ENCODE assay signal across 9 mouse cellular contexts in genomic region chr4:156033476-156034119, GRCm38 (mm10). TPM values are rescaled to one million over a fixed set of nuclear protein-coding genes. Genes with fewer than 3 reads are reported as not detected.
DNase-seq lines count a peak whose midpoint lies in the region; ATAC-seq and TF ChIP-seq lines count a peak whose summit lies in the region.
"Had no signal": no experiment of that assay in that cellular context is flagged by ENCODE, and none has a peak within 500 bp of the region (broad histone marks: within the 10 kb centered on the region; RNA-seq: fewer than 3 reads in every experiment).

No protein-coding gene starts in this region.

- ATAC-seq in forebrain, embryonic 14.5 days: no peak
- no peak for ATAC-seq in forebrain, embryonic 13.5 days
- ATAC-seq in erythroblast, adult 5-6 weeks (replicated peaks; ENCODE audit: low FRiP score, poor library complexity, severe bottlenecking): peak; percentile 82
- ATAC-seq in liver, embryonic 14.5 days (ENCODE audit: insufficient read depth): 0 out of 2 replicates have a peak, but pooled peaks have one; percentile 29

- H3K9me3 ChIP-seq in forebrain, embryonic 14.5 days (replicated peaks; ENCODE audit: control insufficient read depth, low read length): no peaks in the 10 kb centered on the region
- no peaks in the 10 kb centered on the region for H3K9me3 ChIP-seq in forebrain, embryonic 13.5 days (replicated peaks)
- H3K9me3 ChIP-seq in liver, embryonic 14.5 days (ENCODE audit: control insufficient read depth, low read length): no peaks in the 10 kb centered on the region
- H3K9me3 ChIP-seq: lung, embryonic 15.5 days had no signal

- TF ChIP-seq POLR2A in bone marrow, adult 2 months (IDR thresholded peaks at IDR 0.05; ENCODE audit: borderline replicate concordance, control insufficient read depth, low read depth, low read length): no peak

- no peak overlapping the region for H3K4me2 ChIP-seq in forebrain, embryonic 14.5 days (ENCODE audit: low read length)
- H3K4me2 ChIP-seq in forebrain, embryonic 13.5 days: no peak overlapping the region
- no peak overlapping the region for H3K4me2 ChIP-seq in liver, embryonic 14.5 days (ENCODE audit: low read depth)
- H3K4me2 ChIP-seq: lung, embryonic 15.5 days had no signal

- TF ChIP-seq EP300 in liver, embryonic 14.5 days (IDR thresholded peaks at IDR 0.05; ENCODE audit: low read depth): no peak

- no peak overlapping the region for H3K27ac ChIP-seq in forebrain, embryonic 14.5 days (ENCODE audit: low read depth, low read length)
- H3K27ac ChIP-seq in forebrain, embryonic 13.5 days: no peak overlapping the region
- H3K27ac ChIP-seq in bone marrow, adult 2 months (ENCODE audit: control insufficient read depth, insufficient read depth, low read depth, low read length, poor library complexity): peak overlapping the region; percentile 48; the same call in 1 of the 2 replicates
- no peak overlapping the region for H3K27ac ChIP-seq in liver, embryonic 14.5 days
- H3K27ac ChIP-seq: lung, embryonic 15.5 days had no signal

- TF ChIP-seq CTCF in bone marrow, adult 2 months (IDR thresholded peaks at IDR 0.05; ENCODE audit: control insufficient read depth, insufficient read depth, low read length): peak; percentile 83
- TF ChIP-seq CTCF in liver, embryonic 14.5 days (IDR thresholded peaks at IDR 0.05; ENCODE audit: low read depth): peak; percentile 89

- peak; percentile 51 for DNase-seq in forebrain, embryonic 14.5 days (ENCODE audit: low spot score)
- DNase-seq in A20 (ENCODE audit: low read depth, low spot score): peak; percentile 72
- peak in 1 of 3 experiments; percentile 20 for DNase-seq in liver, embryonic 14.5 days (ENCODE audit: low read depth in 3 of 3, low spot score in 3 of 3)
- DNase-seq in spleen, adult 18-20 months: peak; percentile 39 to 50
- DNase-seq in right cerebral cortex, postnatal 36 days (ENCODE audit: low spot score in 2 of 2): no peak

- peaks cover 22% of the 10 kb centered on the region for H3K27me3 ChIP-seq in forebrain, embryonic 14.5 days (replicated peaks; ENCODE audit: control insufficient read depth, insufficient read depth, low read length)
- H3K27me3 ChIP-seq in forebrain, embryonic 13.5 days: peaks cover 26% of the 10 kb centered on the region
- H3K27me3 ChIP-seq in liver, embryonic 14.5 days (ENCODE audit: control insufficient read depth, insufficient read depth, low read length): peaks cover 19% of the 10 kb centered on the region

- H3K36me3 ChIP-seq in forebrain, embryonic 14.5 days (ENCODE audit: control insufficient read depth, insufficient read depth, low read length): no peaks in the 10 kb centered on the region
- H3K36me3 ChIP-seq in forebrain, embryonic 13.5 days (ENCODE audit: poor library complexity, severe bottlenecking): no peaks in the 10 kb centered on the region
- no peaks in the 10 kb centered on the region for H3K36me3 ChIP-seq in liver, embryonic 14.5 days (replicated peaks; ENCODE audit: control insufficient read depth, insufficient read depth, low read depth)

- H3K9ac ChIP-seq in forebrain, embryonic 14.5 days (ENCODE audit: low read length): no peak overlapping the region
- H3K9ac ChIP-seq in forebrain, embryonic 13.5 days: no peak overlapping the region
- no peak overlapping the region for H3K9ac ChIP-seq in liver, embryonic 14.5 days (replicated peaks)
- H3K9ac ChIP-seq: lung, embryonic 15.5 days had no signal

- 53% methylated on average over 6 of the region's 6 CpGs for WGBS in forebrain, embryonic 14.5 days
- 57% methylated on average over 6 of the region's 6 CpGs for WGBS in forebrain, embryonic 13.5 days
- 23% methylated on average over 6 of the region's 6 CpGs for WGBS in bone marrow, adult 2 months
- WGBS in liver, embryonic 14.5 days (ENCODE audit: insufficient replicate concordance): 22% methylated on average over 6 of the region's 6 CpGs

- peaks cover 8% of the 10 kb centered on the region for H3K4me1 ChIP-seq in forebrain, embryonic 14.5 days (ENCODE audit: control insufficient read depth, insufficient read depth, low read length)
- peaks cover 29% of the 10 kb centered on the region for H3K4me1 ChIP-seq in forebrain, embryonic 13.5 days
- peaks cover 9% of the 10 kb centered on the region for H3K4me1 ChIP-seq in bone marrow, adult 2 months (ENCODE audit: control insufficient read depth, insufficient read depth, low read length)
- H3K4me1 ChIP-seq in liver, embryonic 14.5 days (replicated peaks; ENCODE audit: control insufficient read depth in 2 of 2, insufficient read depth in 2 of 2, low read length in 1 of 2): peaks cover 0 to 14% of the 10 kb centered on the region in 2 experiments; a peak in 2 of 4 replicates

- H3K4me3 ChIP-seq in forebrain, embryonic 14.5 days (ENCODE audit: low read depth, low read length): no peak overlapping the region
- no peak overlapping the region for H3K4me3 ChIP-seq in forebrain, embryonic 13.5 days
- H3K4me3 ChIP-seq in bone marrow, adult 2 months (replicated peaks; ENCODE audit: control insufficient read depth, low read depth, low read length): no peak overlapping the region
- H3K4me3 ChIP-seq in liver, embryonic 14.5 days (ENCODE audit: insufficient read depth in 1 of 2, low read depth in 2 of 2, low read length in 2 of 2): no peak overlapping the region
- H3K4me3 ChIP-seq: lung, embryonic 15.5 days had no signal

RNA-seq across cellular contexts. Expression of gene Tnfrsf18, which starts 7.6 kb away (rescaled TPM):
- 0.40 and 0.53 TPM in 2 replicates for polyA plus RNA-seq in forebrain, embryonic 14.5 days (2014; fragmentation: Nextera tagmentation; extraction: Ambion mirVana)
- 0.83 and 0.98 TPM in 2 replicates for polyA plus RNA-seq in forebrain, embryonic 13.5 days (2015; fragmentation: Nextera tagmentation; extraction: Ambion mirVana)
- polyA plus RNA-seq in bone marrow, adult 2 months (2011; ENCODE audit: insufficient read depth, insufficient read length, low replicate concordance, missing spikeins): 7.9 and 8.0 TPM in 2 replicates
- total RNA-seq in erythroblast, adult 5-6 weeks (2015; ENCODE audit: low replicate concordance): 16.5 TPM in 1 of 2 replicates, not detected in the other
- 2.3 and 2.9 TPM in 2 replicates for total RNA-seq in erythroblast, adult 5-6 weeks (2017; ENCODE audit: low replicate concordance)
- 0.39 and 0.92 TPM in 2 replicates for polyA plus RNA-seq in liver, embryonic 14.5 days (2012; rRNA removed)
- 0.39 and 0.53 TPM in 2 replicates for polyA plus RNA-seq in liver, embryonic 14.5 days (2014; fragmentation: Nextera tagmentation; extraction: Ambion mirVana)

RNA-seq across cellular contexts. Expression of gene Tnfrsf4, which starts 20.0 kb away (rescaled TPM):
- polyA plus RNA-seq in forebrain, embryonic 14.5 days (2014; fragmentation: Nextera tagmentation; extraction: Ambion mirVana): 0.43 and 0.60 TPM in 2 replicates
- 0.63 and 1.1 TPM in 2 replicates for polyA plus RNA-seq in forebrain, embryonic 13.5 days (2015; fragmentation: Nextera tagmentation; extraction: Ambion mirVana)
- polyA plus RNA-seq in bone marrow, adult 2 months (2011; ENCODE audit: insufficient read depth, insufficient read length, low replicate concordance, missing spikeins): 6.4 and 12.4 TPM in 2 replicates
- 5.2 TPM in 1 of 2 replicates, not detected in the other for total RNA-seq in erythroblast, adult 5-6 weeks (2015; ENCODE audit: low replicate concordance)
- 5.5 TPM in 1 of 2 replicates, not detected in the other for total RNA-seq in erythroblast, adult 5-6 weeks (2017; ENCODE audit: low replicate concordance)
- 1.0 and 1.8 TPM in 2 replicates for polyA plus RNA-seq in liver, embryonic 14.5 days (2012; rRNA removed)
- polyA plus RNA-seq in liver, embryonic 14.5 days (2014; fragmentation: Nextera tagmentation; extraction: Ambion mirVana): 0.13 TPM in 2 replicates

RNA-seq across cellular contexts. Expression of gene Ttll10, which starts 25.6 kb away (rescaled TPM):
- polyA plus RNA-seq in forebrain, embryonic 14.5 days (2014; fragmentation: Nextera tagmentation; extraction: Ambion mirVana): not detected in 2 replicates
- polyA plus RNA-seq in forebrain, embryonic 13.5 days (2015; fragmentation: Nextera tagmentation; extraction: Ambion mirVana): not detected in 2 replicates
- polyA plus RNA-seq in bone marrow, adult 2 months (2011; ENCODE audit: insufficient read depth, insufficient read length, low replicate concordance, missing spikeins): not detected in 2 replicates
- not detected in 2 replicates for total RNA-seq in erythroblast, adult 5-6 weeks (2015; ENCODE audit: low replicate concordance)
- not detected in 2 replicates for total RNA-seq in erythroblast, adult 5-6 weeks (2017; ENCODE audit: low replicate concordance)
- 0.42 and 0.71 TPM in 2 replicates for polyA plus RNA-seq in liver, embryonic 14.5 days (2012; rRNA removed)
- 0.28 and 0.38 TPM in 2 replicates for polyA plus RNA-seq in liver, embryonic 14.5 days (2014; fragmentation: Nextera tagmentation; extraction: Ambion mirVana)

RNA-seq across cellular contexts. Expression of gene Sdf4, which starts 40.9 kb away (rescaled TPM):
- 124 and 127 TPM in 2 replicates for polyA plus RNA-seq in forebrain, embryonic 14.5 days (2014; fragmentation: Nextera tagmentation; extraction: Ambion mirVana)
- polyA plus RNA-seq in forebrain, embryonic 13.5 days (2015; fragmentation: Nextera tagmentation; extraction: Ambion mirVana): 113 and 118 TPM in 2 replicates
- polyA plus RNA-seq in bone marrow, adult 2 months (2011; ENCODE audit: insufficient read depth, insufficient read length, low replicate concordance, missing spikeins): 60.1 and 111 TPM in 2 replicates
- total RNA-seq in erythroblast, adult 5-6 weeks (2015; ENCODE audit: low replicate concordance): 11.1 and 16.7 TPM in 2 replicates
- 101 and 127 TPM in 2 replicates for total RNA-seq in erythroblast, adult 5-6 weeks (2017; ENCODE audit: low replicate concordance)
- polyA plus RNA-seq in liver, embryonic 14.5 days (2012; rRNA removed): 20.1 and 26.8 TPM in 2 replicates
- 72.1 and 79.4 TPM in 2 replicates for polyA plus RNA-seq in liver, embryonic 14.5 days (2014; fragmentation: Nextera tagmentation; extraction: Ambion mirVana)

RNA-seq across cellular contexts. Expression of gene B3galt6, which starts 41.1 kb away (rescaled TPM):
- polyA plus RNA-seq in forebrain, embryonic 14.5 days (2014; fragmentation: Nextera tagmentation; extraction: Ambion mirVana): 27.6 and 29.6 TPM in 2 replicates
- polyA plus RNA-seq in forebrain, embryonic 13.5 days (2015; fragmentation: Nextera tagmentation; extraction: Ambion mirVana): 21.0 and 21.8 TPM in 2 replicates
- 1.8 and 2.0 TPM in 2 replicates for polyA plus RNA-seq in bone marrow, adult 2 months (2011; ENCODE audit: insufficient read depth, insufficient read length, low replicate concordance, missing spikeins)
- total RNA-seq in erythroblast, adult 5-6 weeks (2015; ENCODE audit: low replicate concordance): 1.0 and 4.4 TPM in 2 replicates
- 1.2 and 1.4 TPM in 2 replicates for total RNA-seq in erythroblast, adult 5-6 weeks (2017; ENCODE audit: low replicate concordance)
- 2.8 and 2.9 TPM in 2 replicates for polyA plus RNA-seq in liver, embryonic 14.5 days (2012; rRNA removed)
- 3.7 TPM in 2 replicates for polyA plus RNA-seq in liver, embryonic 14.5 days (2014; fragmentation: Nextera tagmentation; extraction: Ambion mirVana)

Comparison
In these comparisons a context has a peak if more than half of its experiments do, and no peak if none do; other contexts are left out.
1. ATAC-seq: peak in erythroblast, adult 5-6 weeks (single experiment) and liver, embryonic 14.5 days (single experiment); none in forebrain, embryonic 14.5 days (single experiment) and forebrain, embryonic 13.5 days (single experiment).
2. DNase-seq: peak in forebrain, embryonic 14.5 days (single experiment), A20 (single experiment) and spleen, adult 18-20 months (2 of 2); none in right cerebral cortex, postnatal 36 days (0 of 2).